Mouse (Mus musculus): ENCODE measurements around the gene Wdr46. TPM values are rescaled to one million over a fixed set of nuclear protein-coding genes. Genes with fewer than 3 reads are reported as not detected.
A peak's percentile ranks its signal among the peaks of the same experiment; 100 is the strongest.

The Wdr46 gene
- polyA plus RNA-seq, 1 experiment, result 12.4 TPM

- Histone ChIP-seq H3K4me3 (ENCODE audit: low read depth, low read length) (no peak overlapping the region), H3K27ac (ENCODE audit: insufficient read depth, low read depth, low read length) (no peak overlapping the region), H3K4me1 (ENCODE audit: control insufficient read depth, insufficient read depth, insufficient read length, low read length) (peaks cover 4% of the 10 kb centered on the region; the same call in 1 of the 2 replicates), H3K36me3 (ENCODE audit: control insufficient read depth, insufficient read depth, low read length) (peaks cover 42% of the 10 kb centered on the region), H3K27me3 (ENCODE audit: control insufficient read depth, insufficient read depth, low read length) (no peaks in the 10 kb centered on the region)
- no peak for TF ChIP-seq POLR2A (IDR thresholded peaks at IDR 0.05; ENCODE audit: low read depth, low read length)
- TF ChIP-seq CTCF (IDR thresholded peaks at IDR 0.05; ENCODE audit: extremely low read depth, insufficient read length, insufficient replicate concordance, low read depth, low read length), result no peak
- 96% methylated on average over 13 of the region's 13 CpGs for WGBS
Measured at GRCm38 (mm10) chr17:33959135-33959534, 18.7 kb downstream of the Wdr46 start.

GRCm38 (mm10) chr17:33959948-33960347 lies 19.5 kb downstream of the Wdr46 start:
- peaks cover 44% of the 10 kb centered on the region for H3K36me3 ChIP-seq (ENCODE audit: control insufficient read depth, insufficient read depth, low read length)
- no peaks in the 10 kb centered on the region for H3K27me3 ChIP-seq (ENCODE audit: control insufficient read depth, insufficient read depth, low read length)
- no peak for TF ChIP-seq POLR2A (IDR thresholded peaks at IDR 0.05; ENCODE audit: low read depth, low read length)
- TF ChIP-seq CTCF (IDR thresholded peaks at IDR 0.05; ENCODE audit: extremely low read depth, insufficient read length, insufficient replicate concordance, low read depth, low read length), result no peak
- H3K27ac ChIP-seq (ENCODE audit: insufficient read depth, low read depth, low read length), result no peak overlapping the region
- WGBS, result 93% methylated on average over 15 of the region's 15 CpGs
- no peaks in the 10 kb centered on the region for H3K4me1 ChIP-seq (ENCODE audit: control insufficient read depth, insufficient read depth, insufficient read length, low read length)
- no peak overlapping the region for H3K4me3 ChIP-seq (ENCODE audit: low read depth, low read length)

GRCm38 (mm10) chr17:33962876-33963275 lies 22.4 kb downstream of the Wdr46 start:
- Histone ChIP-seq H3K27me3 (ENCODE audit: control insufficient read depth, insufficient read depth, low read length) (no peaks in the 10 kb centered on the region), H3K27ac (ENCODE audit: insufficient read depth, low read depth, low read length) (no peak overlapping the region), H3K36me3 (ENCODE audit: control insufficient read depth, insufficient read depth, low read length) (peaks cover 51% of the 10 kb centered on the region), H3K4me3 (ENCODE audit: low read depth, low read length) (no peak overlapping the region), H3K4me1 (ENCODE audit: control insufficient read depth, insufficient read depth, insufficient read length, low read length) (no peaks in the 10 kb centered on the region)
- TF ChIP-seq POLR2A (IDR thresholded peaks at IDR 0.05; ENCODE audit: low read depth, low read length), result no peak
- TF ChIP-seq CTCF (IDR thresholded peaks at IDR 0.05; ENCODE audit: extremely low read depth, insufficient read length, insufficient replicate concordance, low read depth, low read length), result no peak
- WGBS, result 93% methylated on average over 7 of the region's 7 CpGs

- no peak overlapping the region for H3K4me3 ChIP-seq (ENCODE audit: low read depth, low read length)
- H3K27ac ChIP-seq (ENCODE audit: insufficient read depth, low read depth, low read length), result no peak overlapping the region
- H3K4me1 ChIP-seq (ENCODE audit: control insufficient read depth, insufficient read depth, insufficient read length, low read length), result no peaks in the 10 kb centered on the region
- no peak for TF ChIP-seq CTCF (IDR thresholded peaks at IDR 0.05; ENCODE audit: extremely low read depth, insufficient read length, insufficient replicate concordance, low read depth, low read length)
- TF ChIP-seq POLR2A (IDR thresholded peaks at IDR 0.05; ENCODE audit: low read depth, low read length), result no peak
- no peaks in the 10 kb centered on the region for H3K27me3 ChIP-seq (ENCODE audit: control insufficient read depth, insufficient read depth, low read length)
- peaks cover 35% of the 10 kb centered on the region for H3K36me3 ChIP-seq (ENCODE audit: control insufficient read depth, insufficient read depth, low read length)
- 88% methylated on average over 17 of the region's 17 CpGs for WGBS
Measured at GRCm38 (mm10) chr17:33965082-33965845, 24.8 kb downstream of the Wdr46 start.

GRCm38 (mm10) chr17:33965846-33966550 lies 25.5 kb downstream of the Wdr46 start:
- no peak for TF ChIP-seq POLR2A (IDR thresholded peaks at IDR 0.05; ENCODE audit: low read depth, low read length)
- no peak for TF ChIP-seq CTCF (IDR thresholded peaks at IDR 0.05; ENCODE audit: extremely low read depth, insufficient read length, insufficient replicate concordance, low read depth, low read length)
- no peaks in the 10 kb centered on the region for H3K27me3 ChIP-seq (ENCODE audit: control insufficient read depth, insufficient read depth, low read length)
- peaks cover 32% of the 10 kb centered on the region for H3K36me3 ChIP-seq (ENCODE audit: control insufficient read depth, insufficient read depth, low read length)
- H3K27ac ChIP-seq (ENCODE audit: insufficient read depth, low read depth, low read length), result no peak overlapping the region
- 87% methylated on average over 16 of the region's 16 CpGs for WGBS
- H3K4me1 ChIP-seq (ENCODE audit: control insufficient read depth, insufficient read depth, insufficient read length, low read length), result no peaks in the 10 kb centered on the region
- no peak overlapping the region for H3K4me3 ChIP-seq (ENCODE audit: low read depth, low read length)

- Histone ChIP-seq H3K27me3 (ENCODE audit: control insufficient read depth, insufficient read depth, low read length) (no peaks in the 10 kb centered on the region), H3K4me3 (ENCODE audit: low read depth, low read length) (no peak overlapping the region), H3K27ac (ENCODE audit: insufficient read depth, low read depth, low read length) (no peak overlapping the region), H3K4me1 (ENCODE audit: control insufficient read depth, insufficient read depth, insufficient read length, low read length) (no peaks in the 10 kb centered on the region), H3K36me3 (ENCODE audit: control insufficient read depth, insufficient read depth, low read length) (peaks cover 14% of the 10 kb centered on the region)
- no peak; the same call in 1 of the 2 replicates for TF ChIP-seq POLR2A (IDR thresholded peaks at IDR 0.05; ENCODE audit: low read depth, low read length)
- TF ChIP-seq CTCF (IDR thresholded peaks at IDR 0.05; ENCODE audit: extremely low read depth, insufficient read length, insufficient replicate concordance, low read depth, low read length), result peak; percentile 82
- WGBS, result 1% methylated on average over 9 of the region's 9 CpGs
Measured at GRCm38 (mm10) chr17:33968489-33968888, 28.0 kb downstream of the Wdr46 start.

- TF ChIP-seq CTCF (IDR thresholded peaks at IDR 0.05; ENCODE audit: extremely low read depth, insufficient read length, insufficient replicate concordance, low read depth, low read length) (no peak), POLR2A (IDR thresholded peaks at IDR 0.05; ENCODE audit: low read depth, low read length) (no peak)
- Histone ChIP-seq H3K27me3 (ENCODE audit: control insufficient read depth, insufficient read depth, low read length) (no peaks in the 10 kb centered on the region), H3K27ac (ENCODE audit: insufficient read depth, low read depth, low read length) (no peak overlapping the region), H3K36me3 (ENCODE audit: control insufficient read depth, insufficient read depth, low read length) (peaks cover 13% of the 10 kb centered on the region), H3K4me1 (ENCODE audit: control insufficient read depth, insufficient read depth, insufficient read length, low read length) (no peaks in the 10 kb centered on the region), H3K4me3 (ENCODE audit: low read depth, low read length) (no peak overlapping the region)
- WGBS, result 27% methylated on average over 5 of the region's 5 CpGs
Measured at GRCm38 (mm10) chr17:33968927-33969326, 28.5 kb downstream of the Wdr46 start.
